Mouse (Mus musculus): ENCODE measurements around the gene Eif4e3.
A peak's percentile ranks its signal among the peaks of the same experiment; 100 is the strongest.

Eif4e3 gene

DNA sequence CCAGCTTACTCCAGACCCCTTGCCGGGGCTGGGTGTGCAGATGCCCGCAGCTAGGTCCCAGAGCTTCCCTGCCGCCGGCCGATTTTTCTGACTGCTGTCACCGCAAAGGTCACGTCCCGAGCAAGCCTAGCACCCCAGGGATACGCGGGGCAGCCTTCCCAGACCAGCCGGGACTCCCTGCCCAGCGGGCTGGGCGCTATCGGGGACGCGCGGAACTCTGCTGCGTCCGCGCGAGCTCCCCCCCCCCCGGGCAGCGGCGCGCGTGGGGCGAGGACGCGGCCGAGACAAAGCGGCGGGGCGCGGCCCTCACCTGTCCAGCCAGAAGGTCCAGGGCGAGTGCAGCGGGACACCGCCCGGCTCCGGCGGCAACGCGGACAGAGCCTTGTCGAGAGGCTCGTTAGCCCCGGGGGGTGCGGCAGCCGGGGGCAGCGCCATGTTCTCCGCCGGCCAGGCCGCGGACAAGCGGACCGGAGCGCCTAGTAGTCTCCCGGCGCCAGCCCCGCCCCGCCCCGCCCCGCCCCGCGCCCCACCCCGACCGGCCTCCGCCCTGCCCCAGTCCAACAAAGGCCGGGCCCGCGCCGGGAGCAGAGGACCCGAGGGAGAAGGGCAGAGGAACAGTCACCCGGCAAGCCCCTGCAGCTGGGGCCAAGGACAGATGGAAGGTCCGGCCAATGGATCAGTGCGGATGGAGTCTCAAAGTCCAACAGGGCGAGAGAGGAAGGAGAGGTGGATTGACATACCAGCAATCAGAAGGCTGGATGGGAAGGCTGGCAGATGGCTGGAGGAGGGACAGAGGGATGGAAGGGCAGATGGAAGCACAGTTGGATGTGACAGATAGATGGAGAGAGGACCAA is at the start of gene Eif4e3, which contains the start of gene Gm20696:
TSS of gene Eif4e3 (minus strand) at position 454 of the 854 bp plus-strand sequence.
TSS of gene Gm20696 (minus strand) at position 480 of the 854 bp plus-strand sequence.
- peak; percentile 67 for DNase-seq

DNA sequence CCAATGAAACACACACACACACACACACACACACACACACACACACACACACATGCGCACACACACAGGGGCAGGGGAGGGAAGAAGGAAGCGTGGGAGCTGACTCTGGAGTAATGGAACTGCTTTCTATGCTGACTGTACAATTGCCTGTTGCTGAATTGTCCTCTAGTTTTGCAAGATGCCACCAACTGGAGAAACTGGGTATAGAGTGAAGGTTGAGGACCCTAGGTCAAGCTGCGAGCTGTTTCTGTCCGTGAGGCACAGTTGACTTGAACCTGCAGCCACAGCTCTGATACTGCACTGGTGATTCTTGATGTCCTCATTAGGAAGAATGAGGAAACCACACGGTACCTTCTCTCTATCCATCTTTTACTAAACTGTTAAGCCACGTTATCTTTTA is 49.3 kb upstream of the Eif4e3 start:
- DNase-seq: no peak

DNA sequence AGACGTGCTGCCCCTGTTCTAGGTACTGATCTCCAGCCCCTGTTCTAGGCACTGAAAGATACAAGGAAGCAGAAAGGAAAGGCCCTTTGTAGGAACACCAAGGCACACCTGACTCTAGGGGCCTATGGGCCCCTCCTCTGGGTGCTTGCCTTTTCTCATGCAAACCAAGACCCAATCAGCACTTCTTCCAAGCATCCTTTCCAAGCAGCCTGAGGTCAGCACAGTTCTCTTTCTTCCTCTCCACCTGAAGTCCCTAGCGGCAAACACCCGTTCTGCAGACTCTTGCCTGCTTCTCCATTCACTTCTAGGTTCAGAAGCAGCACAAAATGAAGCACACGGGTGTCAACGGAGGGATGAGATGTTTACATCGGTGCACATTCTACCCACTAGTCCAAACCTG is 48.6 kb upstream of the Eif4e3 start:
- no peak for DNase-seq

DNA sequence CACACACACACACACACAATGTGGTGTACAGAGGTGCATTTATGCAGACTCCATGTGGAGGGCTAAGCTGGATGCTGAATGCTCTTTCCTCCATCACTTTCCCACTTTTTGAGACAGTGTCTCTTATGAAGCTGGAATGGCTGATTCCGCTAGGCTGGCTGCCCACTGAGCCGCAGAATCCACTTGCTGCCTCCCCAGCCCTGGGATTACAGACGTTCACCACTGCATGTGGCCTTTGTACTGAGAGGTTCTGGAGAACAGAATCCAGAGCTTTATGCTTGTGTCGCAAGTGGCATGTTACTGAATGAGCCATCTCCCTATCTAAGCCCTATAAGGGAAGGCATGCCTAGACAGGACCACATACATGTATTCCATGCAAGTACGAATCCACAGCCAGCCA is 46.7 kb upstream of the Eif4e3 start:
- DNase-seq: no peak

DNA sequence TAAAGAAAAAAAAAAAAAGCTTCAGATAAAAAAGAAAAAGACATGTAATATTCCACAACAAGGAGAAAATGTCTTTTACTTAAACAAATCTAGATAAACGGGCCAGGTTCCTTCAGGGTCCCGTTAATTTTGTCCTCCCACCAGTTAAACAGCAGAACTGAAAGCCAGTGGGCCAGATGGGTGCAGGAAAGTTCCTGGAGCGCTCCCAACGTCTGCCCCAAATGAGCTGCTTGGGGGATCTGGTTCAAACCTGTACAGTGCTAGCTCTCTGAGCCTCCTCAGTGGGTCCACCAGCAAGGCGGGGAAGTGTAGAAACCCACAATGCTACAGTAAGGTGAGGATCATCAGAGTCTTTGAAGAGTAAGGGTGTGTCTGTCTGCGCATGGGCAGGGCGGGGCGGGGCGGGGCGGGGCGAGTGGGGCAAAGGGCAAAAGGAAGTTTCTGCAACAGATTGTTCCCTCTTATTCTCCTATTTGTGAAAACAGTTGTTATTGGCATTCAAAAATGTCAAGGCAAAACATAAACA is 45.1 kb upstream of the Eif4e3 start:
- DNase-seq: no peak

DNA sequence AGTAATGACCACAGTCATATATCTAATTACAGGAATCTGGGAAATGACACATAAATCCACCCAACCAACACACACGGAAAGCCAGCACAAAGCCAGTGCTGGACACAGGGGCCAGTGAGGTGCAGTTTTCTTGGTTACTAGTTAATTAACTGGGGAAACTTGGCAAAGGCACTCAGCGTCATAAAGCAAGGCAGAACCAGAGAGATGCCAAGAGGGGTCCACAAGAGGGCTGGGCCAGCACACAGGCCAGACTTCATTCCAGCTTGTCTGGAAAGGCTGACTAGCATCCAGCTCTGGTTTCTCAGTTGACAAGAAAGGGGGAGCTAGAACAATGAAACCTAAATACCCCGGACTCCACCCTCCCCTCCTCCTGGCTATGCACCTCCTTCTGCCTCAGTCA is 33.9 kb upstream of the Eif4e3 start:
- DNase-seq: peak; percentile 35

DNA sequence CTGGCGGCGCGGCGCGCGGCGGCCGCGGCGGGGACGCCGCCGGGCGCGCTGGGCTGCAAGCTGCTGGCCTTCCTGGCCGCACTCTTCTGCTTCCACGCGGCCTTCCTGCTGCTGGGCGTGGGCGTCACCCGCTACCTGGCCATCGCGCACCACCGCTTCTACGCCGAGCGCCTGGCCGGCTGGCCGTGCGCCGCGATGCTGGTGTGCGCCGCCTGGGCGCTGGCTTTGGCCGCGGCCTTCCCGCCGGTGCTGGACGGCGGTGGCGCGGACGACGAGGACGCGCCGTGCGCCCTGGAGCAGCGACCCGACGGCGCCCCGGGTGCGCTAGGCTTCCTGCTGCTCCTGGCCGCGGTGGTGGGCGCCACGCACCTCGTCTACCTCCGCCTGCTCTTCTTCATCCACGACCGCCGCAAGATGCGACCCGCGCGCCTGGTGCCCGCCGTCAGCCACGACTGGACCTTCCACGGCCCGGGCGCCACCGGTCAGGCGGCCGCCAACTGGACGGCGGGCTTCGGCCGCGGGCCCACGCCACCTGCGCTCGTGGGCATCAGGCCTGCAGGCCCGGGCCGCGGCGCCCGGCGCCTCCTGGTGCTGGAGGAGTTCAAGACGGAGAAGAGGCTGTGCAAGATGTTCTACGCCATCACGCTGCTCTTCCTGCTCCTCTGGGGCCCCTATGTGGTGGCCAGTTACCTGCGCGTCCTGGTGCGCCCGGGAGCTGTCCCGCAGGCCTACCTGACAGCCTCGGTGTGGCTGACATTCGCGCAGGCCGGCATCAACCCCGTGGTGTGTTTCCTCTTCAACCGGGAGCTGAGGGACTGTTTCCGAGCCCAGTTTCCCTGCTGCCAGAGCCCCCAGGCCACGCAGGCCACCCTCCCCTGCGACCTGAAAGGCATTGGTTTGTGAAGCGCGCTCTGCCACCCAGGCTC is 26.6 kb upstream of the Eif4e3 start:
- DNase-seq: no peak

DNA sequence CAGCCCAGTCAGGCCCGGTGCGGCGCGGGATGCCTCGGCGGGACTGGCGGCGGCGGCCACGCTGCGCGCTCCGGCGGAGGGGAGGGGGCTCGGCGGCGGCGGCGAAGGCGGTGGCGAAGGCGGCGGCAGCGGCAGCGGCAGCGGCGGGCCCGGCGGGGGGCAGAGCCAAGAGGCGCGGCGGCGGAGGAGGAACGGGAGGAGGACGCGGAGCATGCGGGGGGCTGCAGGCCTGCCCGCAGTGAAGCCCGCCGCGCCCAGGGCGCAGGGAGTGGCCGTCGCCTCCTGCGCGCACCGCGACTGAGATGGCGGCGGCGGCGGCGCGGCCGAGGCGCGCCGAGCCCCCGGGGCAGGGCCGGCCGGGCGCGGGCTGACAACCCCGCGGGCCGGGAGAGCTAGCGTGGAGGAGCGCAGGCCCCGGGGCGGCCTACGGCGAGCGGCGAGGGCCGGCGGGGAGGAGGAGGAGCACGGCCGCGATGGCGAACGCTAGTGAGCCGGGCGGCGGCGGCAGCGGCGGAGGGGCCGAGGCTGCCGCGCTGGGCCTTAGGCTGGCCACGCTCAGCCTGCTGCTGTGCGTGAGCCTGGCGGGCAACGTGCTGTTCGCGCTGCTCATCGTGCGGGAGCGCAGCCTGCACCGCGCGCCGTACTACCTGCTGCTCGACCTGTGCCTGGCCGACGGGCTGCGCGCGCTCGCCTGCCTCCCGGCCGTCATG is 25.8 kb upstream of the Eif4e3 start, which contains the start of gene Gpr27:
TSS of gene Gpr27 (plus strand) at position 474 of the 710 bp plus-strand sequence.
- no peak for DNase-seq

DNA sequence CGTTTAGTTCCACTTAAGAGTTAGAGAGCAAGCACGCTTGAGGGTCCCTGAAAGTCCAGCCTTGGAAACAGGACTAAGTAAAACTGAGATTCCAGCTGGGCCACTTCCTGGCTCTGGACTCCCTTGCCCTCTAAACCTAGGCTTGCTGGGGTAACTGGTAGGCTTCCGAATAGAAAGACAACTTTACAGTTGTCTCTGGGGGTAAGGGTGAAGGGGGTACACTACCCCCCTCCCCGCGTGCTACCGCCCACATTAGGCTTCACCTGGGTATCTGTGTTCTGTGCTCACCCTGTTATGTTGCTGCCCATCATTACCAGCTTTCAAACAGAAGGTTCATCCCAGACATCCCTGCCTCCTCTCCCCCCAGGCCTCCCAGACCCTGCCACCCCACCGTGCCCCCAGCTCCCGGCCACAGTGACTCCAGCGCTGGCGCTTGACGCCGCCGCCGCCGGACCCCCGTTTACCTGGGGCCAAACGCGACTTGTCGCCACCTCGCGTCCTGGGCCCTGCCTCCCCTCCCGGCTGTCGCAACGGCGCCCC is 25.2 kb upstream of the Eif4e3 start:
- DNase-seq: no peak

DNA sequence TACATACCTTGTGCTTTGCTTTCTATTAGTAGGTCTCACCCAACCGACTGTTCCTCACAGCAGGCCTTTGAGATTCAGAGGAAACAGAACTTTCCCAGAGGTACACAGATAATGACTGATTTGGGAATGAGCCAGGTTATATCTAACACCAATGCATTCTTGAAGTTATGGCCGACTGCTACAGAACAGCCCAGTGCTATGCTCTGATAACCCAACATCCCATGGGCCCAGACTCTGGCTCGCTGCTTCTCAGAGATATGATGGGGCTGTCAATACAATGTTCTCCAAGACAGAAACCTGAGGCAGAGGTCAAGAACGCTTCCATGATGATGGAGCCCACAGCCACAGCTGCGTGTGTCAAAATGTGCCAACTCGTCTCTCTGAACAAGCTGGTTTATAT is 21.9 kb upstream of the Eif4e3 start:
- DNase-seq: no peak

DNA sequence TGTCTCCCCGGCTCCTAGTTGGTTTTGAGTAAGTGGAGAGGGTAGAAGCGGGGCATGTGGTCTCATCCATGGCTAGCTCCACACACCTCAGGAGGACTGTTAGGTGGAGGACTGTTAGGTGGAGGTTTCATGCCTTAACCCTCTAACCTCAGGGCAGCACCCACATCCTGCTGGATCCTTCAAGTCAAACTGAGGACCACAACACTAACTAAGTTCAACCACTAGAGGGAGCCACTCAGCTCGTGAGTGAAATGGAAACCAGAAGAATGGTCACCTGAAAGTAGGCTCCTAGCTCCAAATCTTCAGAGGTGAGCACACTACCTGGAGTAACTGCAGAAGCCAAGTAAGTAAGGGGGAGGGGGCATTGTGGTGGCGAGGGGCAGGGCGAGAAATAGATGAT is 18.3 kb upstream of the Eif4e3 start:
- no peak for DNase-seq

DNA sequence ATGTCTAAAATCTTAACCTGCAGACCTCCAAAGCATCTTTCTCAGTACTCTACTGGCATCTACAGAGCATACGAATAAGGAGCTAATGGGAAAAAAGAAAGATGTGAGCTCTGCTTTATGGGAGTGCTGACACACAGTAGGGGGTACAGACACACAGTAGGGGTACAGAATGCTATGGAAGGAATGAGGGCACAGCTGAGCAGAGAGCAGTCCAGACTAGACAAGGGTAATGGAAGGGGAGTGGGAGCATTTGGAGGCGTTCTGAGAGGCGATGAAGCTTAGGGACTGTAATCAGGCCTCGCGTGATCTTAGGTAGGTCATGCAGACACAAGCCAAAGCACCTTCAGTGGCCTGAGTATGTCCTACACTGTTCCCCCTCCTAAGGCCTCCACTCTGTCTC is 17.4 kb upstream of the Eif4e3 start:
- no peak for DNase-seq

DNA sequence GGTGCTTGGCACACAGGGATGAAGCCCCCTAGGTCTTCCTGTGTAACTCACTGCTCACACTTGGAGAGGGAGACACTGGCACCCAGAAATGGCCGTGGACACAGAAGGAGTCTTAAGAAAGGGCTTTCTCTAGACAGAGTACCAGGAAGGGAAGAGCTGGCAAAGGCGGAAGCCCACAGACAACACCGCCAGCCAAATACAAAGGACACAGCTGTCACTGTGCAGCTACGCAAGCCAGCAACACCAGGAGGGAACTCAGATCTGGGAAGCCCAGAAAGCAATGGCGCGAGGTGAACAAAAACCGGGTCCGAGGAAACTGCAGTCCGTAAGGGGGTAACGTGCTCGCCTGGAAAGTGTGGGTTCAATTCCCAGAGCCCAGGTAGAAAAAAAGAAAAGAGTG is 11.5 kb upstream of the Eif4e3 start:
- DNase-seq: no peak

DNA sequence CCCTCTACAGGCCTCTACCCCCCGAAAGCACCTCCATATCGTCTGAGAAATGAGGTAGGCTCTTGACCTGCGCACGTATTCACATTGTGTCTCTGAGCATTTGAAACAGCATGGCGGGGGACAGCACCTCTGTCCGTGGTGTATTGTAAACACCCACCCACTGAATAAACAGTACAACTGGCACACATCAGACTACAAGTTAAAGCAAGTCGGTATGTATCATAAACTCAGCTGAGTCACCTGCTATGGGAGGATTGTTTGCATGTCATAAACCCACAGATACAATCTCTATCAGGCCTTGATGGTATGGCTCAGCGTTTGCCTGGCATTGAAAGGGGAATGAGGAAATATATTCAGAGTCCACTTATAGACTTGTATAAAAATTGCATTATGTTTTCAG is 10.8 kb upstream of the Eif4e3 start:
- DNase-seq: no peak

DNA sequence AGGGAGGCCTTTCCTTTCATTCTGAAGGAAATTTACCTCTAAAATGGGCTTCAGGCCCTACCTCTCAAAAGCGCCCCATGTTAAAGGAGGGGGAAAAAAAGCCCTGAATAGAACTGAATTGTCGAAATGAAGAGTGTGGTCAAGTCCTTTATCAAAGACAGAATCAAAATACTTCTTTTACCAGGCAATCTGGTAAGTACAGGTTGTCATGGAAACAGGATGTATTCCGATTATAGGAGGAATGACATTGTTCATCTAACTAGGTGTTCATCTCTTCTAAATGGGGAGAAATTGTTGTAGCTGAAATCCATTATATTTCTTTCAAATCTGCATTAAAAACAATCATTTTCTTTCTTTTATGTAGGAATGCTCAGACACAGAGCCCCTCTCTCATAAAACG is 7.9 kb upstream of the Eif4e3 start:
- no peak for DNase-seq

DNA sequence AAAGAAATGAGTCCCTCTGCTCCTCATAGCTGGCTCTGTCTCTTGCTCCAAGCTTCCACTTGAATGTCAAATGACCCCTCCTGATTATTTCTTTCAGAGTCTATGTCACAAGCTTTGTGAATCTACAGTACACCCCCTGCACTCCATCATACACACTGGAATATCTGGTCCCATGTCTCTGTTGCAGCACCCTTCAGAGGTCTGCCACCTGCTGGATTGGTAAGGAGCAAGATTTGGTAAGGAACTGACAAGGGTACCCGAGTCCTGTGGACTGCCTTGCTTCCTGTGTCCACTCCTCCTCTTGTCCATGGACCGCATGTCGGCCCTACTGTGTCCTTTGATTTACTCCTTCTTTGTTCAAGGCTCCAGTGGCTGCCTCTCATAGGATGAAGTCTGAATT is 5.2 kb upstream of the Eif4e3 start:
- DNase-seq: no peak

DNA sequence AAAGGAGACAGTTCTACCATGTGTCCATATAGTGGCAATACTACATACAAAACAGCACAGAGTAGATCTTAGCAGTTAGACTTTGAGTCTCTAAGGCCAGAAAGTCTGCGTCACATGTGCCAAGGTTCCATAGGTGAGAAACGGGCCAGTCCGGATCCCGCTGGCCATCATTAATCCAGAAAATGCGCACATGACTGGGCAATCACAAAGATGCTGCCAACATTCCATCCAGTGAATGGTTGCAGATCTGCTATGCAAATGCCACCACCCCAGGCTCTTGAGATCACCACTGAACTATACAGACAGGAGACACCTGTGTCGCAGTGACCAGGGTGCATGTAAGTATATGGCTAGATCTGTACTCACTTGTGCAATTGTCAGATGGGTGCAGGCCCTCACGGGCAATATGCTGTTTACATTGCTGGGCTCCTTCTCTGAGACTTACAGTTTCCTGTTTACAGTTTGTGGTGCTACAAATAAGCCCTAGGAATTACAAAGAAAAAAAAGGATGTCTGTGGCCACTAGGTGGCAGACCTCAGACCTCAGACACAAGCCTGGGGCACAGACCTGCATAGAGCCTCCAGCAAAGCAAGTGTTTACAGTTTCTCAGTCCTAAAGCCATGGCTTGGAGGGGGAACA is 4.0 kb upstream of the Eif4e3 start:
- DNase-seq: peak; percentile 42

DNA sequence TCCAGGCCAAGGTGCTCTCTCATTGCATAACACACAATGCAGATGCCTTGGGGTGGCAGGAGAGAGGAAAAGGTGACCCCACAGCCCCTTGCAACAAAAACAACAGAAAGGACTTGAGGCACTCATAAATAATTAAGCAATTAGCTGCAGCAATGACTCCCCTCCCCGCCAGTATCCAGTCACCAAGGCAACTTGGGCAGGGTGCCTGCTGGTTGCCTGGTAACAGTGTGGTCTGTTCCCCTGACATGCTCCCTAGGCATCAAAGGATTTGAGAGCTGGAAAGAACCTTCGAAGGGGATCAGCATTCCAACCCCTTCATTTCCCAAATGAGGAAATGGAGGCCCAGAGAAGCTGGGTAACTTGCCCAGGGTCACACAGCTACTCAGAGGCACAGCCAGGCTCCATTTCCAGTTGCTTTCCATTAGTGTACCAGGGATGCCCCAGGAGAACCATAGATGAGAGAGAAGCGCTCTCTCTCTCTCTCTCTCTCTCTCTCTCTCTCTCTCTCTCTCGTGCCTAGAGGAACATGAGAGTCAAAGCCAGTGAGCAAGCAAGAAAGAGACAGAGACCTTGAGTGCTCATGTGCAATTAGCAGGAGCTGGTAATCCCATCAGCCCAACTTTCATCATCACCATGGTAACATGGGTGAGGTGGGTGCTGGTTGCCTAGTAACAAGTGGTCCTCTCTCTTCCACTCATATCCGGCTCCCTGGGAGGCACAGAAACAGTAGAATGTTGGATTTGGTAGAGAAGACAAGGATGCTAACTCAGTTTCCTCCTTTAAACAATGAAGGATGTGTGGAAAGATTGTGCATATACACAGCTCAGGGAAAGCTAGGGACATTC is 3.1 kb upstream of the Eif4e3 start:
- peak; percentile 66 for DNase-seq

DNA sequence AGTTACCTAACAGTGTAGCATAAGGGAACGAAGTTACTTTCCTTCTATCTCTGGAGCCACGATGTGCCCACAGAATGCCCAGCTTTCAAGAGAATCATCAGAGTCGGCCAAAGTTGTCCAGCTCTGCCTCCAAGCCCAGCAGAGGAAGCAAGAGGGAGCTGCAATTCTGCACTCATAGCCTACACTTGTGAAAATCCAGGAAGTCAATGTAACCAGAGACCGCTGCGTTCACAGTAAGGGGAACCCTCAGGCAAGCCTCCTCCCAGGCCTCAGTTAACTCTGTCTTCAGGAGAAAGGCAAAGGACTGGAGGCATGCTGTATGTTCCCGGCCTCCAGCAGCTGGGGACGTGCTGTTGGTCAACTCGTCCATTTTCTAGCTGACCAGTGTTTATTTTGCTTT is 719 bp upstream of the Eif4e3 start:
- no peak for DNase-seq

DNA sequence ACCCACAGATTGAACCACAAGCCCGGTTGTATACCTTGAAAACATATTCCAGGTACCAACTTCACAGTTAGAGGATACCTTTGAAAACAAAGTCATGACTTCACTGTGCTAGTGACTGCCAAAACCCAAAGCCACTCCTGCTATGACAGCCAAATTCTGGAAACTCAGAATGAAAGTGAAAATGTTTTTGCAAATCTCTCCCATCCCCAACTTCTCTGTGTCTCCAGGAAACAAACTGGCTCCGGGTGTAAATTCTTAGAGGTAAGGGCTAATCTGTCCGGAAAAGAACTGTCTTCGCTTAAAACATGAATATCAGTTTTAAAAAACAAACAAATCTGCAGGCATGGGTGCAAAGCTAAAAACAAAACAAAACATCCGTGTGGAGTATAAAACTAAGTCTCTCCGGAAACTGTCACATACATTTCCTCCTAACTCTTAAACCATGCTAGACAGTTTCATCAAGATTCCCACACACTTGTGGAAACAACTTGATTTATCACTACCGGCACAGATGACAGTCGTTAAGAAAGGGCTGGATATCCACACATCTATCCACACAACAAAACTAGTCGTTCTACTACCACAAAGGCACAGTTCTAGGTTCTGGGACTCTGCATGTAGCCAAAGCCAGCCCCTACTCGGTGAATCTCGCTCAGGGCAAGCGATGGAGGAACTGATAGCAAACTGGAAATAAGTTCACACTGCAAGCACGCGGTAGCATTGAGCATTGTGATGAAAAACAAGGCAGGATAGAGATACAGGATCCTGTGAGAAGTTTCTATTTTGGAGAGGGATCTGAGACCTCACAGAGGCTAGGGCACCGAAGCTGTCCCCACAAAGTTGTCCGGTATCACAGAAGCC is 884 bp downstream of the Eif4e3 start:
- DNase-seq: no peak

Data from kidney, adult 11 months (tissue).